Mouse (Mus musculus): ENCODE measurements around the gene Ces2g. TPM values are rescaled to one million over a fixed set of nuclear protein-coding genes. Genes with fewer than 3 reads are reported as not detected.

Gene Ces2g
- 0.12 and 0.31 TPM in 2 replicates for polyA plus RNA-seq (2014; fragmentation: Nextera tagmentation; extraction: Ambion mirVana)

DNA sequence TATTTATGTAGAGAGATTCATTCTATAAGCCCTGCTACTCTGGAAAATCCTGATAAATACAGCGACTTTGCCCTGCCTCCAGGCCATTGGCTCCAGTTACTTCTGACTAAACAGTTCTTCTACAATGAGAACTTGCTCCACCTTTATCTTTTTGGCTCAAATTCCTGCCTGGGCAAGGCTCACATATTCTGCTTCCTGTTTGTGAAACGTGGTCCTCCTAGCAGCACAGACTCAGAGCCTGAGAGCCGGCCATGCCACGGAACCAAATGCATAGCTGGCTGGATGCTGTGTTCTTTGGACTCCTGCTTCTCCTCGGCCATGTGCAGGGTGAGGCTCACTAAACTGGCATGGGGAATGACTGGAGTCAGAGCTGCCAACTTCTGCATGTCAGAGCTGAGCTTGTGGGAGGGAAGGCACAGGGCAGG lies at the start of gene Ces2g:
Gene Ces2g (plus strand): TSS at position 182 of the 425 bp plus-strand sequence.
- H3K27me3 ChIP-seq (replicated peaks; ENCODE audit: control insufficient read depth, insufficient read depth, low read length) = no peaks in the 10 kb centered on the region
- DNase-seq (ENCODE audit: low spot score) = no peak

DNA sequence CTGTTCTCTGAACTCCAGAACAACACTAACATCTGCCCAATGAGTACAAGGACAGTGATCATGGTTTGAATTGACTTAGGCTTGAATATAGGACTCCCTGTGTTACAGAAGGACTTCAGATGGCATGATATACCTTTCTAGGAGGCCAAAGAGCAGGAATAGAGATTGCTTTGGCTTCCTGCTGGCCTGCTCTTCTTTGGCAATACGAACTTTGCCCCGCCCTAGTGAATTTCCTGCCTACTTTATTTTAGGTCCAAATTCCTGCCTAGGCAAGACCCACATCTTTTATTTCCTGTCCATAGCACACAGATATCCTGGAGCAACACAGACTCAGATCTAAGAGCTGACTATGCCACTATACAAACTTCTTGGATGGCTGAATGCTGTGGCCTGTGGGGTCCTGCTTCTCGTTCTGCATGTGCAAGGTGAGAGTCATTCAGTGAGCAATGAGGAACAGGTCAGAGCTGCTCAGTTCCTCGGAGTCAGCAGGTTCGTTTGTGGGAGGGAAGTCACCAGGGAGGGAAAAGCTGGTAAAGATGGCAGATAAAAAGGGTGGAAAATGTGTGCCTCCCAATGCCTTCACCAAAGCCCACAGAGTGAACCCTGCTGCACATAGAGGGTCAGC lies 35.4 kb upstream of the Ces2g start, which contains the start of gene Ces2e:
Gene Ces2e (plus strand): TSS at position 289 of the 625 bp plus-strand sequence.
- 73% methylated on average over 5 of the region's 5 CpGs for WGBS
- Histone ChIP-seq H3K4me1 (replicated peaks; ENCODE audit: control insufficient read depth, insufficient read depth, low read length) (no peaks in the 10 kb centered on the region), H3K4me2 (ENCODE audit: low read length) (no peak within 1 kb of the TSS), H3K9ac (ENCODE audit: low read length) (no peak within 1 kb of the TSS), H3K4me3 (ENCODE audit: low read depth, low read length) (no peak within 1 kb of the TSS), H3K27ac (ENCODE audit: low read depth) (no peak within 1 kb of the TSS), H3K36me3 (ENCODE audit: control insufficient read depth, insufficient read depth, low read length) (no peaks in the 10 kb centered on the region), H3K9me3 (ENCODE audit: control insufficient read depth, low read length) (no peaks in the 10 kb centered on the region), H3K27me3 (replicated peaks; ENCODE audit: control insufficient read depth, insufficient read depth, low read length) (no peaks in the 10 kb centered on the region)
- no peak for ATAC-seq (replicated peaks; ENCODE audit: low FRiP score, low TSS enrichment, low read depth)
- DNase-seq (ENCODE audit: low spot score) = no peak

More for the DNA sequence above, at the start of gene Ces2g:
- no peak within 1 kb of the TSS for H3K4me3 ChIP-seq (ENCODE audit: low read depth, low read length)
- no peak within 1 kb of the TSS for H3K27ac ChIP-seq (ENCODE audit: low read depth)
- 65% methylated on average over 5 of the region's 5 CpGs for WGBS
- no peak within 1 kb of the TSS for H3K4me2 ChIP-seq (ENCODE audit: low read length)
- no peaks in the 10 kb centered on the region for H3K9me3 ChIP-seq (ENCODE audit: control insufficient read depth, low read length)
- no peak for ATAC-seq (replicated peaks; ENCODE audit: low FRiP score, low TSS enrichment, low read depth)
- H3K4me1 ChIP-seq (replicated peaks; ENCODE audit: control insufficient read depth, insufficient read depth, low read length) = no peaks in the 10 kb centered on the region
- no peaks in the 10 kb centered on the region for H3K36me3 ChIP-seq (ENCODE audit: control insufficient read depth, insufficient read depth, low read length)
- no peak within 1 kb of the TSS for H3K9ac ChIP-seq (ENCODE audit: low read length)

DNA sequence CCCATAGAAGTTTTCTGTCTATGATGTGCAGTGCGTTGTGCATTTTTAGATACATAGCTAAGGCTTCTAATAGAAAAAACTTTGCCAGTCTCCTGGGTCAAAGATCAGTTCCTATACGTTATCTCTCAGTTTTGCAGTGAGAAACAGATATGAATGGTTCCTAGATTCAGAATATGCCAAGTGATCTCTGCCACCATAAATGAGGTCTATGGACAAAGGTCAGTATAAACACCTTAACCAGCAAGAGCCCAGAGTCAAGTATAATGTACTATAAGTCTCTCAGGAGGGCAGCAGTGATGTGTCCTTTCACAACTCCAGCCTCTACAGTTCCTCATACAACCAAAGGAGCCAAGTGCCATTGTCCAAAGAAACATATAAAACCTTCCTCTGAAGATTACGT lies 34.2 kb upstream of the Ces2g start:
- DNase-seq (ENCODE audit: low spot score) (no peak), ATAC-seq (replicated peaks; ENCODE audit: low FRiP score, low TSS enrichment, low read depth) (no peak)
- no peaks in the 10 kb centered on the region for H3K36me3 ChIP-seq (ENCODE audit: control insufficient read depth, insufficient read depth, low read length)
- no peak overlapping the region for H3K4me2 ChIP-seq (ENCODE audit: low read length)
- H3K4me1 ChIP-seq (replicated peaks; ENCODE audit: control insufficient read depth, insufficient read depth, low read length) = no peaks in the 10 kb centered on the region
- no peak overlapping the region for H3K27ac ChIP-seq (ENCODE audit: low read depth)
- no peaks in the 10 kb centered on the region for H3K27me3 ChIP-seq (replicated peaks; ENCODE audit: control insufficient read depth, insufficient read depth, low read length)
- 74% methylated on average over 3 of the region's 3 CpGs for WGBS
- H3K9me3 ChIP-seq (ENCODE audit: control insufficient read depth, low read length) = no peaks in the 10 kb centered on the region
- no peak overlapping the region for H3K9ac ChIP-seq (ENCODE audit: low read length)
- no peak overlapping the region for H3K4me3 ChIP-seq (ENCODE audit: low read depth, low read length)

DNA sequence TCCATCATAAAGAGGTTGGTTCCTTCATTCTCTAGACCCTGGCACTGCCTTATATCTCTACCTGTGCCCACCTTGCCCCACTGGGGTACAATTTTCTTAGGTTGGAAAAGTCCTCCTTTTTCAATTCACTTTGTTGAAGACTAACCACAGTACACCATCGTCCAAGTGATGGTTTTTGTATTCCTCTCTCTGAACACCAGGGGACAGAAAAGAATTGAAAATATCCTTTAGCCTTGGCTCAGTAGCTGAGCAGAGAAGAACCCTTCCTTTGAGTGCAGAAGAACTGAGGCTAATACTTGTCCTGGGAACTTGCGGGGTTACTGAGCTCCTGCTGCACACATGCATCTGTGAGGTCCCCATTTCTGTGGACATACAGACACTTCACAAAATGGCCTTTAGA lies 16.9 kb upstream of the Ces2g start:
- H3K27me3 ChIP-seq (replicated peaks; ENCODE audit: control insufficient read depth, insufficient read depth, low read length) = no peaks in the 10 kb centered on the region
- no peak overlapping the region for H3K4me2 ChIP-seq (ENCODE audit: low read length)
- no peak overlapping the region for H3K9ac ChIP-seq (ENCODE audit: low read length)
- H3K27ac ChIP-seq (ENCODE audit: low read depth) = no peak overlapping the region
- H3K36me3 ChIP-seq (ENCODE audit: control insufficient read depth, insufficient read depth, low read length) = no peaks in the 10 kb centered on the region
- 83% methylated on average over 2 of the region's 2 CpGs for WGBS
- no peaks in the 10 kb centered on the region for H3K4me1 ChIP-seq (replicated peaks; ENCODE audit: control insufficient read depth, insufficient read depth, low read length)
- H3K4me3 ChIP-seq (ENCODE audit: low read depth, low read length) = no peak overlapping the region
- ATAC-seq (replicated peaks; ENCODE audit: low FRiP score, low TSS enrichment, low read depth) (no peak), DNase-seq (ENCODE audit: low spot score) (no peak)
- H3K9me3 ChIP-seq (ENCODE audit: control insufficient read depth, low read length) = no peaks in the 10 kb centered on the region

DNA sequence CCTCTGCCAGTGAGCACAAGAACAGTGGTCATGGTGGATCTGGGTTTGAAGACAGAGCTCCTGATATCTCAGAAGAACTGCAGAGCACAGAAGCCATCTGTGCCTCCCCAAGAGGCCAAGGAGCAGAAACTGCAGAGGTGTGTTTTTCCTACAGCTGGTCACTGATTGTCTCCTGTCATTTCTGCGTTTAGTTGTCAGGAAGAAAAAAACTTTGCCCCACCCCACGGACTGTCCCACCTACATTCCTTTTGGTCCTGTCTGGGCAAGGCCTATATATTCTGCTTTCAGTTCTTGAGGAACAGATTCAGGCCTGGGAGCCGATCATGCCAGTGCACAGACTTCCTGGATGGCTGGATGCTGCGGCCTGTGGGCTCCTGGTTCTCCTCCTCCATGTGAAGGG lies 14.5 kb upstream of the Ces2g start, which contains the start of gene Ces2f:
Gene Ces2f (plus strand): TSS at position 301 of the 400 bp plus-strand sequence.
- H3K36me3 ChIP-seq (ENCODE audit: control insufficient read depth, insufficient read depth, low read length) = no peaks in the 10 kb centered on the region
- WGBS = 75% methylated on average over 4 of the region's 4 CpGs
- DNase-seq (ENCODE audit: low spot score) = no peak

DNA sequence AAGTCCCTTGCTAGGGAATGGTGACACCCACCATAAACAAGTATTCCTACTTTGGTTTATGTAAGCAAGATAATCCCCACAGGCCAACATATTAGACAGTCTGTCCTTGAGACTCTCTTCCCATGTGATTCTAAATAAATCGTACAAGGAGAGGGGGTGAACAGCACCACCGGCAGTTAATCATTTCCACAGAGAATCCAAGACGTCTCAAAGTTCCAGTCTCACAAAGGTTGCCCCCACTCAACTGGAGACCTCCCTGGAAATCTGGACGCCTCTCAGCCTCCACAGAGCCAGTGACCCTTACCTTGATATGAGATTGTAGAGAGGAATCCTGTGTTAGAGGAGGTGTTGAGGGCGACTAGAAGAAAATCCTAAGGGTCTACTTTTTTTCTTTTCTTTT lies 12.5 kb upstream of the Ces2g start:
- ATAC-seq (replicated peaks; ENCODE audit: low FRiP score, low TSS enrichment, low read depth) = no peak
- 64% methylated on average over 5 of the region's 5 CpGs for WGBS

More for the DNA sequence above, 14.5 kb upstream of the Ces2g start, which contains the start of gene Ces2f:
- ATAC-seq (replicated peaks; ENCODE audit: low FRiP score, low TSS enrichment, low read depth) = no peak
- no peak within 1 kb of the TSS for H3K4me2 ChIP-seq (ENCODE audit: low read length)
- H3K27me3 ChIP-seq (replicated peaks; ENCODE audit: control insufficient read depth, insufficient read depth, low read length) = no peaks in the 10 kb centered on the region
- H3K27ac ChIP-seq (ENCODE audit: low read depth) = no peak within 1 kb of the TSS
- H3K4me3 ChIP-seq (ENCODE audit: low read depth, low read length) = no peak within 1 kb of the TSS
- no peak within 1 kb of the TSS for H3K9ac ChIP-seq (ENCODE audit: low read length)
- no peaks in the 10 kb centered on the region for H3K9me3 ChIP-seq (ENCODE audit: control insufficient read depth, low read length)
- no peaks in the 10 kb centered on the region for H3K4me1 ChIP-seq (replicated peaks; ENCODE audit: control insufficient read depth, insufficient read depth, low read length)

DNA sequence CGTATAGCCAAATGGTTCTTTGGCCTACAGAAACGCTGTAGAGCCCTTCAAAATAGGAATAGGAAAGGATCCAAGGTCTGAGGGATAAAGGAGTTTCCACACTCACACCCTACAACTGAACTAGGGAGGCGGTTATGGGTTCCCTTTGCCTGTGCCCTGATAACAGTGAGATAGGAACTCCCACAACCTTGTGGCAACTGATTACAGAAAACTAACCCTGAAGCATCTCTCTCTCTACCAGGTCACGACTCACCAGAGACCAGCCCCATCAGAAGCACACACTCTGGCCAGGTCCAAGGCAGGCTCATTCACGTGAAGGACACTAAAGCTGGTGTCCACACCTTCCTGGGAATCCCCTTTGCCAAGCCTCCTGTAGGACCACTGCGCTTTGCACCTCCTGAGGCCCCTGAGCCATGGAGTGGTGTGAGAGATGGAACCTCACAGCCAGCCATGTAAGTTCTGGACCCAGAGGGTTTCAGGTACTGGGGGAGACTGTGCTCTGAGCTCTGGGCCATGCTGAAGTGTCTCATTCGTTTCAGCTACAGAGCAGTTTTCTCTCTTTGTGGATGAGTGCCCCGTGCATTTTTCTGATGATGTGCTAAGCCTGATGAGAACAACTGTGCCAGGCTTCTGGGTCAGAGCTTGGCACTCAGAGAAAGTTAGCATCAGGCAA lies 847 bp downstream of the Ces2g start:
- no peak for DNase-seq (ENCODE audit: low spot score)
- H3K27ac ChIP-seq (ENCODE audit: low read depth) = no peak overlapping the region
- H3K4me2 ChIP-seq (ENCODE audit: low read length) = no peak overlapping the region
- H3K9me3 ChIP-seq (ENCODE audit: control insufficient read depth, low read length) = no peaks in the 10 kb centered on the region
- H3K4me1 ChIP-seq (replicated peaks; ENCODE audit: control insufficient read depth, insufficient read depth, low read length) = no peaks in the 10 kb centered on the region
- H3K4me3 ChIP-seq (ENCODE audit: low read depth, low read length) = no peak overlapping the region
- ATAC-seq (replicated peaks; ENCODE audit: low FRiP score, low TSS enrichment, low read depth) = no peak
- WGBS = 70% methylated on average over 8 of the region's 8 CpGs
- no peaks in the 10 kb centered on the region for H3K36me3 ChIP-seq (ENCODE audit: control insufficient read depth, insufficient read depth, low read length)
- no peak overlapping the region for H3K9ac ChIP-seq (ENCODE audit: low read length)
- no peaks in the 10 kb centered on the region for H3K27me3 ChIP-seq (replicated peaks; ENCODE audit: control insufficient read depth, insufficient read depth, low read length)

More for the DNA sequence above, 12.5 kb upstream of the Ces2g start:
- H3K4me3 ChIP-seq (ENCODE audit: low read depth, low read length) = no peak overlapping the region
- H3K4me2 ChIP-seq (ENCODE audit: low read length) = no peak overlapping the region
- no peaks in the 10 kb centered on the region for H3K27me3 ChIP-seq (replicated peaks; ENCODE audit: control insufficient read depth, insufficient read depth, low read length)
- no peak overlapping the region for H3K27ac ChIP-seq (ENCODE audit: low read depth)
- H3K9ac ChIP-seq (ENCODE audit: low read length) = no peak overlapping the region
- H3K9me3 ChIP-seq (ENCODE audit: control insufficient read depth, low read length) = no peaks in the 10 kb centered on the region
- no peak for DNase-seq (ENCODE audit: low spot score)
- no peaks in the 10 kb centered on the region for H3K36me3 ChIP-seq (ENCODE audit: control insufficient read depth, insufficient read depth, low read length)
- no peaks in the 10 kb centered on the region for H3K4me1 ChIP-seq (replicated peaks; ENCODE audit: control insufficient read depth, insufficient read depth, low read length)

DNA sequence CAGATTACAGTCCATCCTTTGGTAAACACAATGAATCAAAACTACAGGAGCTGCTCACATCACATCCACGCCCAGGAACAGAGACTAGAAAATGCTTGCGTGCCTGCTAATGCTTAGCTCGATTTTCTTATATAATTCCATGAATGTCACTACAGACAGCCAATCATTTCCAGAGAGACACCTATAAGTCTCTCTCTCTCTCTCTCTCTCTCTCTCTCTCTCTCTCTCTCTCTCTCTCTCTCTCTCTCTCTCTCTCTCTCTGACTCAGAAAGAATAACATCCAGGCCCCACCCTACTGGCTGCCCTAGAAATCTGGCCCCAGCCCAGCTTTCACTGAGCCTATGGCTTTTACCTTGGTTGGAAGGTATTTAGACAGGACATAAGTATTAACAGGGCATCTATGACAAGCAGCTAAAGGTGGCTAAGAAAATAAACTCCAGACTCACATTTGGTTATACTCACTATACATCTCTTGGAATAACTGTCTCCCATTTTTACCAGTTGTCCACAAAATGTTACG lies 1.9 kb downstream of the Ces2g start:
- Histone ChIP-seq H3K4me2 (ENCODE audit: low read length) (no peak overlapping the region), H3K27me3 (replicated peaks; ENCODE audit: control insufficient read depth, insufficient read depth, low read length) (no peaks in the 10 kb centered on the region), H3K9ac (ENCODE audit: low read length) (no peak overlapping the region), H3K4me3 (ENCODE audit: low read depth, low read length) (no peak overlapping the region), H3K27ac (ENCODE audit: low read depth) (no peak overlapping the region), H3K36me3 (ENCODE audit: control insufficient read depth, insufficient read depth, low read length) (no peaks in the 10 kb centered on the region), H3K9me3 (ENCODE audit: control insufficient read depth, low read length) (no peaks in the 10 kb centered on the region), H3K4me1 (replicated peaks; ENCODE audit: control insufficient read depth, insufficient read depth, low read length) (no peaks in the 10 kb centered on the region)
- 78% methylated on average over 4 of the region's 4 CpGs for WGBS
- ATAC-seq (replicated peaks; ENCODE audit: low FRiP score, low TSS enrichment, low read depth) (no peak), DNase-seq (ENCODE audit: low spot score) (no peak)

Measured in intestine, embryonic 14.5 days (tissue).